ENCODE assay signal across 8 mouse cellular contexts in genomic region chr1:55215185-55215813, GRCm38 (mm10). TPM values are rescaled to one million over a fixed set of nuclear protein-coding genes. Genes with fewer than 3 reads are reported as not detected.
DNase-seq lines count a peak whose midpoint lies in the region; ATAC-seq and TF ChIP-seq lines count a peak whose summit lies in the region.

No protein-coding gene starts in this region.

- H3K9ac ChIP-seq in liver, adult 2 months (ENCODE audit: low read depth, low read length) = no peak overlapping the region
- no peak overlapping the region for H3K9ac ChIP-seq in liver, embryonic 11.5 days (ENCODE audit: low read depth, low read length)

- ATAC-seq in liver, embryonic 11.5 days (replicated peaks; ENCODE audit: low FRiP score) = no peak

- no peaks in the 10 kb centered on the region for H3K36me3 ChIP-seq in liver, adult 2 months (ENCODE audit: control insufficient read depth, insufficient read depth, low read length)
- H3K36me3 ChIP-seq in liver, embryonic 11.5 days (ENCODE audit: control insufficient read depth, insufficient read depth, low read length) = no peaks in the 10 kb centered on the region
- H3K36me3 ChIP-seq in megakaryocyte, embryonic 14.5 days (replicated peaks; ENCODE audit: low read length) = no peaks in the 10 kb centered on the region

- DNase-seq in liver, adult 2 months (ENCODE audit: extremely low read depth, low read depth, low spot score) = peak; percentile 36
- DNase-seq in liver, embryonic 11.5 days (ENCODE audit: low spot score) = no peak
- peak; percentile 33 for DNase-seq in kidney, adult 18-20 months
- no peak for DNase-seq in left cerebral cortex, adult 11 months (ENCODE audit: low spot score)
- DNase-seq in embryo, embryonic 9.5 days (ENCODE audit: extremely low spot score) = no peak
- DNase-seq in left cerebral cortex, adult 8-10 months (ENCODE audit: low spot score in 2 of 2) = no peak
- no peak for DNase-seq in right cerebral cortex, postnatal 14 days

- no peak overlapping the region for H3K4me3 ChIP-seq in liver, adult 2 months (ENCODE audit: insufficient read depth, low read depth, low read length)
- no peak overlapping the region for H3K4me3 ChIP-seq in liver, embryonic 11.5 days (ENCODE audit: low read depth, low read length)
- H3K4me3 ChIP-seq in megakaryocyte, embryonic 14.5 days (replicated peaks) = peak overlapping the region; percentile 21

- no peaks in the 10 kb centered on the region for H3K9me3 ChIP-seq in liver, embryonic 11.5 days (ENCODE audit: control insufficient read depth, low read length)
- H3K9me3 ChIP-seq in megakaryocyte, embryonic 14.5 days = no peaks in the 10 kb centered on the region

- TF ChIP-seq POLR2A in liver, adult 2 months (IDR thresholded peaks at IDR 0.05; ENCODE audit: extremely low read depth, insufficient read depth, low read length) = no peak

- TF ChIP-seq CTCF in liver, adult 2 months (IDR thresholded peaks at IDR 0.05; ENCODE audit: low read depth, low read length) = no peak

- 68% methylated on average over 11 of the region's 11 CpGs for WGBS in liver, adult 2 months
- WGBS in liver, embryonic 11.5 days = 58% methylated on average over 11 of the region's 11 CpGs

- H3K27me3 ChIP-seq in liver, adult 2 months (ENCODE audit: control insufficient read depth, insufficient read depth, low read length) = no peaks in the 10 kb centered on the region
- H3K27me3 ChIP-seq in liver, embryonic 11.5 days (replicated peaks; ENCODE audit: control insufficient read depth, insufficient read depth, low read length) = no peaks in the 10 kb centered on the region
- no peaks in the 10 kb centered on the region for H3K27me3 ChIP-seq in megakaryocyte, embryonic 14.5 days (replicated peaks)

- no peaks in the 10 kb centered on the region for H3K4me1 ChIP-seq in liver, adult 2 months (ENCODE audit: control insufficient read depth, insufficient read depth, low read length)
- peaks cover 3% of the 10 kb centered on the region for H3K4me1 ChIP-seq in liver, embryonic 11.5 days (replicated peaks; ENCODE audit: control insufficient read depth, insufficient read depth, low read length)
- peaks cover 24% of the 10 kb centered on the region for H3K4me1 ChIP-seq in megakaryocyte, embryonic 14.5 days

- no peak overlapping the region for H3K27ac ChIP-seq in liver, adult 2 months (replicated peaks; ENCODE audit: insufficient read depth, low read depth, low read length)
- no peak overlapping the region for H3K27ac ChIP-seq in liver, embryonic 11.5 days (ENCODE audit: low read depth, low read length)

- H3K4me2 ChIP-seq in liver, embryonic 11.5 days = no peak overlapping the region

- no peaks in the 10 kb centered on the region for H3K79me2 ChIP-seq in liver, adult 2 months (ENCODE audit: control insufficient read depth, insufficient read depth, low read length)

RNA-seq across cellular contexts. Expression of gene Rftn2, which starts 11.3 kb away (rescaled TPM):
- 0.37 and 0.54 TPM in 2 replicates for total RNA-seq in liver, adult 2 months (2014; rRNA removed)
- polyA plus RNA-seq in liver, adult 2 months (2012; rRNA removed) = 0.24 and 0.29 TPM in 2 replicates
- polyA plus RNA-seq in liver, embryonic 11.5 days (2014; fragmentation: Nextera tagmentation; extraction: Ambion mirVana) = 2.3 and 2.8 TPM in 2 replicates
- polyA plus RNA-seq in megakaryocyte, embryonic 14.5 days (2012; ENCODE audit: insufficient read depth, low replicate concordance) = not detected in 2 replicates
- 10 to 100 TPM; 25.6 to 27.1 (median 26.6) TPM for total RNA-seq in left cerebral cortex, adult 8-10 months (2022)

RNA-seq across cellular contexts. Expression of gene Mars2, which starts 21.7 kb away (rescaled TPM):
- 1.0 TPM in 2 replicates for total RNA-seq in liver, adult 2 months (2014; rRNA removed)
- 0.67 and 0.75 TPM in 2 replicates for polyA plus RNA-seq in liver, adult 2 months (2012; rRNA removed)
- 5.6 and 5.8 TPM in 2 replicates for polyA plus RNA-seq in liver, embryonic 11.5 days (2014; fragmentation: Nextera tagmentation; extraction: Ambion mirVana)
- polyA plus RNA-seq in megakaryocyte, embryonic 14.5 days (2012; ENCODE audit: insufficient read depth, low replicate concordance) = 0.58 and 2.5 TPM in 2 replicates
- 1 to 10 TPM; 7.6 to 8.5 (median 8.3) TPM for total RNA-seq in left cerebral cortex, adult 8-10 months (2022)

Comparison
In these comparisons a context has a peak if more than half of its experiments do, and no peak if none do; other contexts are left out.
1. DNase-seq: peak in liver, adult 2 months (single experiment) and kidney, adult 18-20 months (single experiment); none in liver, embryonic 11.5 days (single experiment), left cerebral cortex, adult 11 months (single experiment), embryo, embryonic 9.5 days (single experiment), left cerebral cortex, adult 8-10 months (0 of 2) and right cerebral cortex, postnatal 14 days (single experiment).